Mouse (Mus musculus) midbrain, embryonic 16.5 days (tissue): ENCODE data around the gene Gm43951. TPM values are rescaled to one million over a fixed set of nuclear protein-coding genes. Genes with fewer than 3 reads are reported as not detected.
"Not testable (repeated sequence)": the region's sequence is repeated elsewhere in the genome, so short reads cannot be mapped to it uniquely, and the experiment has no call there.

ENCODE experiments used
- ATAC-seq: fragments of 200-750 bp; cut with Nextera tagmentation; 2 replicates; pipeline ENCODE4 v1.8.0; 2017; ENCODE audit warnings: moderate TSS enrichment
- H3K27ac ChIP-seq: fragments of 300-500 bp; sonication (generic); 2 replicates; pipeline ENCODE4 v1.5.1; 2014; ENCODE audit warnings: mild to moderate bottlenecking, low read length, mixed read lengths
- H3K27me3 ChIP-seq: fragments of 300-500 bp; sonication (generic); 2 replicates; pipeline ENCODE4 v1.6.1; 2014; ENCODE audit warnings: low read depth, low read length, mixed read lengths; ENCODE audit not compliant: control insufficient read depth, insufficient read depth
- H3K36me3 ChIP-seq: fragments of 300-500 bp; sonication (generic); 2 replicates; pipeline ENCODE4 v1.6.1; 2014; ENCODE audit warnings: mild to moderate bottlenecking, low read length, moderate library complexity, mixed read lengths; ENCODE audit not compliant: control insufficient read depth, insufficient read depth
- H3K4me1 ChIP-seq: fragments of 300-500 bp; sonication (generic); 2 replicates; pipeline ENCODE4 v1.6.1; 2014; ENCODE audit warnings: mild to moderate bottlenecking, low read length, mixed read lengths; ENCODE audit not compliant: control insufficient read depth, insufficient read depth
- H3K4me2 ChIP-seq: fragments of 300-500 bp; sonication (generic); 2 replicates; pipeline ENCODE4 v1.6.1; 2014; ENCODE audit warnings: mild to moderate bottlenecking, low read length, mixed read lengths
- H3K4me3 ChIP-seq: fragments of 300-500 bp; sonication (generic); 2 replicates; pipeline ENCODE4 v1.5.1; 2014; ENCODE audit warnings: low read depth, mild to moderate bottlenecking, low read length, moderate library complexity, mixed read lengths
- H3K9ac ChIP-seq: fragments of 300-500 bp; sonication (generic); 2 replicates; pipeline ENCODE4 v1.6.1; 2014; ENCODE audit warnings: low read depth, low read length, mixed read lengths
- H3K9me3 ChIP-seq: fragments of 300-500 bp; sonication (generic); replicated peaks from 2 replicates; pipeline ENCODE4 v1.6.1; 2014; ENCODE audit warnings: mild to moderate bottlenecking, low read length, mixed read lengths; ENCODE audit not compliant: control insufficient read depth, poor library complexity, severe bottlenecking
- WGBS: fragments of 180-500 bp; shearing (Covaris S2); extraction: QIAGEN DNeasy Blood & Tissue Kit; methylation state at CpG from one replicate; pipeline ENCODE4 v1.1.7; 2014; 5-methylcytosine and 5-hydroxymethylcytosine counted together
- polyA plus RNA-seq: library from polyadenylated mRNA; unstranded; fragments of >200 nt; fragmentation: Nextera tagmentation; extraction: Ambion mirVana; gene quantifications from 2 replicates; pipeline ENCODE4 v1.2.1, GENCODE M21; 2015

Gene Gm43951
- polyA plus RNA-seq, 1 experiment from 2014 or later: 1.7 TPM

- H3K9ac ChIP-seq: no peak overlapping the region
- H3K36me3 ChIP-seq: peaks cover 25% of the 10 kb centered on the region
- H3K4me2 ChIP-seq: no peak overlapping the region
- no peak overlapping the region for H3K27ac ChIP-seq
- no peaks in the 10 kb centered on the region for H3K27me3 ChIP-seq
- no peak overlapping the region for H3K4me3 ChIP-seq
- H3K9me3 ChIP-seq: no peaks in the 10 kb centered on the region
- 86% methylated on average over 5 of the region's 5 CpGs for WGBS
- H3K4me1 ChIP-seq: no peaks in the 10 kb centered on the region
- no peak for ATAC-seq
Measured at GRCm38 (mm10) chr11:72180556-72180955, 26.1 kb downstream of the Gm43951 start.

GRCm38 (mm10) chr11:72176553-72176952, 30.1 kb downstream of the Gm43951 start:
- Histone ChIP-seq H3K27me3 (no peaks in the 10 kb centered on the region), H3K4me2 (no peak overlapping the region), H3K9ac (no peak overlapping the region), H3K4me1 (no peaks in the 10 kb centered on the region), H3K4me3 (no peak overlapping the region), H3K36me3 (peaks cover 32% of the 10 kb centered on the region), H3K27ac (no peak overlapping the region), H3K9me3 (no peaks in the 10 kb centered on the region)
- 29% methylated on average over 3 of the region's 3 CpGs for WGBS
- ATAC-seq: no peak

DNA sequence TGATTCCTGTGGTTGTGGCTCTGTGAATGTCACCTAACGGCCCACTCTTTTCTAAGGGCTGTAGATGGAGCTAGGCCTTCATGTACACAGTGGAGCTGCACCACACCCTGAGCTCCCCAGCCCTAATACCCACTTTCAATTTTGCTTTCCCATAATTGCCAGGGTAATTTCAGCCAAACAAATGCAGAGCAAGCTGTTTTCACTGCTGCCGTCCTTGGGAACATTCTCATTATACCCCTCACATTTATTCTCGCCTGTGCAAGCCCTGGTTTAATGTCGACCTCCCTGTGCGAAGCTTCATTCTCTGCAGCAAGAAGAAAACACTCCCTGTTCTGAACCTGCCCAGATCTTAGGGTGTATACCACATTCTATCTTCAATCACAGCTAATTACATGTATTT, 30.7 kb downstream of the Gm43951 start:
- no peaks in the 10 kb centered on the region for H3K27me3 ChIP-seq
- H3K4me2 ChIP-seq: no peak overlapping the region
- no peaks in the 10 kb centered on the region for H3K9me3 ChIP-seq
- no peak overlapping the region for H3K9ac ChIP-seq
- peaks cover 28% of the 10 kb centered on the region for H3K36me3 ChIP-seq
- no peak for ATAC-seq
- H3K27ac ChIP-seq: no peak overlapping the region
- WGBS: 77% methylated on average over 5 of the region's 5 CpGs
- H3K4me3 ChIP-seq: no peak overlapping the region
- H3K4me1 ChIP-seq: no peaks in the 10 kb centered on the region

DNA sequence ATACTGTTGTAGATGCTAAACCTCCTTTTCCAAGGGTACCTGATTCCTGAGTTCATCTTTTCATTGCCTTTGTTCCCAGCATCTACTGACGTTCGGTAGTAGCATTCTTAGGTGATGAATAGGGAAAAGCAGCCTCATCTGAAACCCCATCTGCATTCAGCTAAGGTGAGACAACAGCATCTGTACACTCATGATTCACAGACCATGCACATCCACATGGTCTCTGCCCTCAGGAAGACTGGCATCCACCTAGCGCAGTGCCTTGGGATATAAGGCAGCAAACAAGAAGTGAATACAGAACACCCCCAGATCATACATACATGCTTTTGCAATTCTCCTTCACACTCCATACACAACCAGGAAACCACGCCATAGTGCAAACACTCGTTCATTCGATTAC, 31.9 kb downstream of the Gm43951 start:
- Histone ChIP-seq H3K4me2 (no peak overlapping the region), H3K27me3 (no peaks in the 10 kb centered on the region), H3K4me1 (no peaks in the 10 kb centered on the region), H3K36me3 (peaks cover 22% of the 10 kb centered on the region), H3K9me3 (no peaks in the 10 kb centered on the region), H3K27ac (no peak overlapping the region), H3K9ac (no peak overlapping the region), H3K4me3 (no peak overlapping the region)
- 96% methylated on average over 6 of the region's 6 CpGs for WGBS
- ATAC-seq: no peak

GRCm38 (mm10) chr11:72173506-72173905, 33.1 kb downstream of the Gm43951 start:
- Histone ChIP-seq H3K4me3 (no peak overlapping the region), H3K36me3 (peaks cover 25% of the 10 kb centered on the region), H3K4me1 (no peaks in the 10 kb centered on the region), H3K4me2 (no peak overlapping the region), H3K27ac (no peak overlapping the region), H3K9ac (no peak overlapping the region), H3K27me3 (no peaks in the 10 kb centered on the region), H3K9me3 (no peaks in the 10 kb centered on the region)
- 91% methylated on average over 5 of the region's 5 CpGs for WGBS
- ATAC-seq: no peak

DNA sequence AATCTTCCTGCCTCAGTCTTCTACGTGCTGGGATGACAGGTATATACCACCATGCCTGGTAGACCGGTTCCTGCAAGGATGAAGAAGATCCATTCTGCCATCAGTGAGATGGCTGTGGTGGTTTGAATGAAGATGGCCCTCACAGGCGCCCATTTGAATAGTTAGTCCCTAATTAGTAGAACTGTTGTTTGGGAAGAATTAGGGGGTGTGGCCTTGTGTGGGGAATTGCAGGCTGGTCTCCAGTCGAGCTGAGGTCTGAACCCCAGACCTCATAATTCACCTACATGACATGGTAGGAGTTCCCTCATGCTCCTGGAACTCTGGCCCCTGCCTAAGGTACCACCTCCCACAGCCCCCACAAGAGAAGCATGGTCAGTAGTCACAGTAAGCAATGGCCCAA, 34.7 kb downstream of the Gm43951 start:
- H3K4me2 ChIP-seq, H3K27me3 ChIP-seq, H3K27ac ChIP-seq, H3K9ac ChIP-seq, H3K9me3 ChIP-seq, H3K4me1 ChIP-seq, H3K4me3 ChIP-seq, ATAC-seq: not testable (repeated sequence)
- peaks cover 20% of the 10 kb centered on the region for H3K36me3 ChIP-seq
- 87% methylated on average over 4 of the region's 4 CpGs for WGBS

DNA sequence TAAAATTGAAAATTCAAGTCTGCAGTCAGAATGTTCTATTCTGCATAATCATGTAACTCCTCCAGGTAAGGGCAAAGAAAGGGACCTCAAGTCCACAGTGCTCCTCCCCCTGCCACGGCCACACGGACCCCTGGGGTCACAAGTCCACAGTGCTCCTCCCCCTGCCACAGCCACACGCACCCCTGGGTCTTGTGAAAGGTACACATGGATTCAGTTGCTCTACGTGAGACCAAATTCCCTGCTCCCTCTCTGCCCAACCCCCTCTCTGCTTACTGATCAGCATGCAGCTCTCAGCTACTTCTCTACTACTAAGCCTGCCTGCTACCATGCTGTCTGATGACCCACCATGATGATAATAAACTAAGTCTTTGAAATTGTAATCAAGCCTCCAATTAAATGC, 36.8 kb downstream of the Gm43951 start:
- H3K9me3 ChIP-seq: no peaks in the 10 kb centered on the region
- H3K4me2 ChIP-seq: no peak overlapping the region
- peaks cover 33% of the 10 kb centered on the region for H3K36me3 ChIP-seq
- H3K4me3 ChIP-seq: no peak overlapping the region
- H3K4me1 ChIP-seq: no peaks in the 10 kb centered on the region
- no peak overlapping the region for H3K27ac ChIP-seq
- no peak for ATAC-seq
- WGBS: 87% methylated on average over 4 of the region's 4 CpGs
- no peak overlapping the region for H3K9ac ChIP-seq
- H3K27me3 ChIP-seq: no peaks in the 10 kb centered on the region

GRCm38 (mm10) chr11:72163198-72163597, 43.4 kb downstream of the Gm43951 start:
- Histone ChIP-seq H3K9ac (no peak overlapping the region), H3K27ac (no peak overlapping the region), H3K4me1 (no peaks in the 10 kb centered on the region), H3K4me3 (no peak overlapping the region), H3K4me2 (no peak overlapping the region), H3K36me3 (peaks cover 35% of the 10 kb centered on the region), H3K9me3 (no peaks in the 10 kb centered on the region), H3K27me3 (no peaks in the 10 kb centered on the region)
- WGBS: 94% methylated on average over 2 of the region's 2 CpGs
- no peak for ATAC-seq

DNA sequence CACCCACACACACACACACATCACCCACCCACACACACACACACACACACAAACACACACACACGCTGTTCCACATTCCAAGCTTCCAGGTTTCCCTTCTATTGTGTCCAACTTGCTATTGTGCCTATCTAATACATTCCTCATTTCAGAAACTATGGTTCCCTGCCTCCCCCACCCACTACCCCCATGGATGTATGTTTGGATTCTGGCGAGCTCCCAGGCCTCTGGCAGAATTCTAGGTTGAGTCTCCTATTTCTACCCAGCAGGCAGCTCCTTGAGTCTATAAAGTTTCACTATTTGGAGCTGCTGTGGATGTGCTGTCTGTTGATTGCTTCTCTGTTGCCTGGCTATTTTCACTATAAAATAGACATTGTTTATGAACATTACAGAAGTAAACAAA, 50.0 kb downstream of the Gm43951 start:
- H3K9me3 ChIP-seq: no peaks in the 10 kb centered on the region
- WGBS: 64% methylated on average over 2 of the region's 2 CpGs
- no peak overlapping the region for H3K27ac ChIP-seq
- no peak overlapping the region for H3K4me2 ChIP-seq
- no peak for ATAC-seq
- H3K4me1 ChIP-seq: peaks cover 13% of the 10 kb centered on the region
- H3K9ac ChIP-seq: no peak overlapping the region
- H3K36me3 ChIP-seq: peaks cover 23% of the 10 kb centered on the region
- no peak overlapping the region for H3K4me3 ChIP-seq
- no peaks in the 10 kb centered on the region for H3K27me3 ChIP-seq
